Mouse (Mus musculus) hindbrain, embryonic 14.5 days (tissue): ENCODE measurements around the gene Syngr2. TPM values are rescaled to one million over a fixed set of nuclear protein-coding genes. Genes with fewer than 3 reads are reported as not detected.

Experiments used
- ATAC-seq: fragments of 200-750 bp; cut with Nextera tagmentation; 2 replicates; pipeline ENCODE4 v1.8.0; 2017; ENCODE audit warnings: moderate number of reproducible peaks, mild to moderate bottlenecking, moderate TSS enrichment, moderate library complexity; ENCODE audit not compliant: low FRiP score
- DNase-seq: peaks from one replicate; pipeline ENCODE4 v3.0.0-alpha.2; 2015; ENCODE audit warnings: low spot score
- H3K27ac ChIP-seq: fragments of 300-500 bp; sonication (generic); 2 replicates; pipeline ENCODE4 v1.5.1; 2014; ENCODE audit warnings: mild to moderate bottlenecking, moderate library complexity
- H3K27me3 ChIP-seq: fragments of 300-500 bp; sonication (generic); 2 replicates; pipeline ENCODE4 v1.6.1; 2014; ENCODE audit warnings: mild to moderate bottlenecking, low read length, mixed read lengths; ENCODE audit not compliant: control insufficient read depth, insufficient read depth
- H3K36me3 ChIP-seq: fragments of 300-500 bp; sonication (generic); replicated peaks from 2 replicates; pipeline ENCODE4 v1.6.1; 2014; ENCODE audit not compliant: control insufficient read depth, insufficient read depth
- H3K4me1 ChIP-seq: fragments of 300-500 bp; sonication (generic); replicated peaks from 2 replicates; pipeline ENCODE4 v1.6.1; 2014; ENCODE audit warnings: antibody characterized with exemption, low read length, mixed read lengths; ENCODE audit not compliant: control insufficient read depth, insufficient read depth
- H3K4me2 ChIP-seq: fragments of 300-500 bp; sonication (generic); replicated peaks from 2 replicates; pipeline ENCODE4 v1.6.1; 2014; ENCODE audit warnings: mild to moderate bottlenecking, moderate library complexity
- H3K4me3 ChIP-seq: fragments of 300-500 bp; sonication (generic); replicated peaks from 2 replicates; pipeline ENCODE4 v1.5.1; 2014; ENCODE audit warnings: mild to moderate bottlenecking, low read length
- H3K9ac ChIP-seq: fragments of 300-500 bp; sonication (generic); 2 replicates; pipeline ENCODE4 v1.6.1; 2014
- H3K9me3 ChIP-seq: fragments of 300-500 bp; sonication (generic); 2 replicates; pipeline ENCODE4 v1.6.1; 2016; ENCODE audit warnings: low read length; ENCODE audit not compliant: control insufficient read depth
- WGBS: fragments of 180-500 bp; shearing (Covaris S2); extraction: QIAGEN DNeasy Blood & Tissue Kit; methylation state at CpG from one replicate; pipeline ENCODE4 v1.1.7; 2014; 5-methylcytosine and 5-hydroxymethylcytosine counted together
- polyA plus RNA-seq: library from polyadenylated mRNA; unstranded; fragments of >200 nt; fragmentation: Nextera tagmentation; extraction: Ambion mirVana; gene quantifications from 2 replicates; pipeline ENCODE4 v1.2.1, GENCODE M21; 2014

Gene Syngr2
- polyA plus RNA-seq, 1 experiment from 2014 or later: 17.6 TPM

DNA sequence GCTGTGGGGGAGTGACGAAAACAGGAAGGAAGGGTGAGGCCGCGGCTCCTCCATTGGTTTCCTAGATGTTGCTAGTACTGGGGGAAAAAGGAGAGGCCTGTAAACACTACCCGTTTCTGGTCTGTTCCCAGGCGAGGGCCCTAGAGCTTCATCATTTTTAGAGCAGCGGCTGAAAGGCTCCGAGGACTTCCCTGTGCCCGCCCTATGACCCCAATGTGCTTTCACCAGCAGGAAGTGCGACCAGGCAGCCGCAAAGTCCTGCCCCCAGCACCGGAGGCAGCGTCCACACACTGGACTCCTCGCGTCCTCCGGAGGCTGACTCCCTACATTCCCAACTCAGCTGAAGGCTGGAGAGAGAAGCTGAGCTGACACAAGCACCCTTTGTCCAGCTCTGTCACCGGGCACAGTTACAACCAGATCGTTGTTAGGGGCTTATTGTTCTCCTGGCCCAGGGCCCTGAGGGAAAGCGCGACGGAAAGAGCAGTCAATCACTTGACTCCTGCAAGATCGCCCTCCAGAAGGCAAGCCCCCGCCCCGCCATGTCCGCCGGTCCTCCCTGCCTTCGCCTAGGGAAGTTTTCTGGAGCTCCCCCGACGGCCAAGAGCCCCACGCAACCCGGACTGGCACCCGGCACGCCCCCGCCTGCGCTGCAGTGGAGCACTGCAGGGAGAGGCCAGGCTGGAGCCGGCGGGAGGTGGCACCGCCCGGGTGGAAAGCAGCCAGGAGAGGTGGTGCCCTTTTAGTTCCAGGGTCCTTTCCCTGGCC is 29.9 kb upstream of the Syngr2 start:
- Histone ChIP-seq H3K27me3 (peaks cover 38% of the 10 kb centered on the region), H3K4me1 (peaks cover 27% of the 10 kb centered on the region), H3K9me3 (no peaks in the 10 kb centered on the region), H3K4me3 (peak overlapping the region; percentile 24), H3K4me2 (peak overlapping the region; percentile 54), H3K36me3 (no peaks in the 10 kb centered on the region), H3K27ac (peak overlapping the region; percentile 74), H3K9ac (peak overlapping the region; percentile 40)
- 5% methylated on average over 38 of the region's 38 CpGs for WGBS
- ATAC-seq: peak; percentile 45; the same call in 1 of the 2 replicates
- peak; percentile 56 for DNase-seq

- H3K27ac ChIP-seq: peak overlapping the region; percentile 74
- H3K9me3 ChIP-seq: no peaks in the 10 kb centered on the region
- H3K4me2 ChIP-seq: peak overlapping the region; percentile 54
- H3K27me3 ChIP-seq: peaks cover 38% of the 10 kb centered on the region
- peak overlapping the region; percentile 40; the same call in 1 of the 2 replicates for H3K9ac ChIP-seq
- 2% methylated on average over 17 of the region's 17 CpGs for WGBS
- H3K4me3 ChIP-seq: peak overlapping the region; percentile 24
- no peaks in the 10 kb centered on the region for H3K36me3 ChIP-seq
- H3K4me1 ChIP-seq: peaks cover 27% of the 10 kb centered on the region
- ATAC-seq (peak; percentile 2; the same call in 1 of the 2 replicates), DNase-seq (no peak)
Observed at GRCm38 (mm10) chr11:117780199-117780515, 29.3 kb upstream of the Syngr2 start.

DNA sequence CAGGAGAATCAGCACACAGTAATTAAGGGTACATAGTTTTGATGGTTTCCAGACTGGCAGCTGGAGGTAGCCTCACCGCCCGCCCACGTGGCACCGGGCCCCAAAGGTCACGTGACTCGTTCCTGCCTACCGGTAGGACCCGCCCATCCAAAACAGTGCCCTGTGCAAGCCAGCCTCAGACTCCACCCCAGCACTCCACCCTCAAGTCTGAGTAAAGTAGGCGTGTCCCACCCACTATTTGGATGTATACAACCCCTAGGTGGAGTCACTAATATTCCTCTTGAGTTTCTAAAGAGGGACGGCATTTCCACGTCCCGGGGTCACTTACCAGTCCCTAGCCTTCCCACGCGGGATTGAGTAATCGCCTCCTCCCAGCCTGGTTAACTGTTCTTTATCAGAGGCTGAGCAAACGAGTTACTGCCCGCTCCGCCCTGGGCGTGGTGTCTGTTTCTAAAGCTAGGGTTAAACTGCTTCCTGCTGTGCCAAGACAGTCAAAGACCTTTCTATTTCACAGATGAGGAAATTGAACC is 28.8 kb upstream of the Syngr2 start:
- H3K27ac ChIP-seq: peak overlapping the region; percentile 74; the same call in 1 of the 2 replicates
- 7% methylated on average over 19 of the region's 19 CpGs for WGBS
- 0 out of 2 replicates have a peak overlapping the region, but pooled peaks have one; percentile 40 for H3K9ac ChIP-seq

GRCm38 (mm10) chr11:117781199-117781821 is 28.2 kb upstream of the Syngr2 start:
- H3K27me3 ChIP-seq: peaks cover 38% of the 10 kb centered on the region
- DNase-seq (no peak), ATAC-seq (no peak)
- H3K4me2 ChIP-seq: peak overlapping the region; percentile 54
- H3K4me1 ChIP-seq: peaks cover 27% of the 10 kb centered on the region
- H3K36me3 ChIP-seq: no peaks in the 10 kb centered on the region
- WGBS: 29% methylated on average over 18 of the region's 18 CpGs
- H3K4me3 ChIP-seq: peak overlapping the region; percentile 24; the same call in 1 of the 2 replicates
- peak overlapping the region; percentile 12; the same call in 1 of the 2 replicates for H3K27ac ChIP-seq
- H3K9me3 ChIP-seq: no peaks in the 10 kb centered on the region
- no peak overlapping the region for H3K9ac ChIP-seq

More for the DNA sequence above, 28.8 kb upstream of the Syngr2 start:
- Histone ChIP-seq H3K9me3 (no peaks in the 10 kb centered on the region), H3K4me1 (peaks cover 27% of the 10 kb centered on the region), H3K4me2 (peak overlapping the region; percentile 54), H3K4me3 (peak overlapping the region; percentile 24), H3K27me3 (peaks cover 38% of the 10 kb centered on the region), H3K36me3 (no peaks in the 10 kb centered on the region)
- DNase-seq (no peak), ATAC-seq (0 out of 2 replicates have a peak, but pooled peaks have one; percentile 3)

DNA sequence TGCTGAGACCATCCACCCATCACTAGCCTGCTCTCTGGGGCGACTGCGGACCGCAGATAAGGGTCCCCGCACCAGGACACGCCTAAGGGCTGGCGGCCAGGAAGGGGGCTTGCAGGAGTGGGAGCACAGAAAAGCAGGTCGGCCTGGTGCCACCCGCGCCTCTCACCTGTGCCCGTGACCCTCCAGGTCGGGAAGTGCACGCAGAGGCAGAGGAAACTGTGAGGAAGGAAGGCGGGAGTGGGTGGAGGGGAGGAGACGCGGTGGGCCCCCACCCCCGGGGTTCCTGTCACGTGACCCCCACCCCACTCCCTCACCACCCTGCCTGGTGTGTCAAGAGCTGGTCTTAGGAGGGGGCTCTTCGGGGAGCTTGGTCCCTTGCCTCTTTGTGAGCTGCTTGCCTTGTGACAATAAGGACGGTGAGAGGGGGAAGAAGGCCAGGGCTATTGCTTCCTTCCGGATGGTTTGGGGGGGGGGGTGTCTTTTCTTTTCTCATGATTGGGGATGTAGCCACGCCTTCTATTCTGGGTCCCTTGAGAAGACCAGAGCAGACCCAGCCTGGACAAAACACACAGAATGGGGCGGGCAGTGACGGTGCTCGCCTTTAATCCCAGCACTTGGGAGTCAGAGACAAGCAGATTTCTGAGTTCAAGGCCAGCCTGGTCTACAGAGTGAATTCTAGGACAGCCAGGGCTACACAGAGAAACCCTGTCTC is 27.3 kb upstream of the Syngr2 start, which contains the start of the genes Tmc8 and Tmc6:
TSS of gene Tmc8 (plus strand) at position 84 of the 712 bp plus-strand sequence.
TSS of gene Tmc6 (minus strand) at position 206 of the 712 bp plus-strand sequence.
- Histone ChIP-seq H3K4me3 (peak within 1 kb of the TSS; percentile 24), H3K4me1 (peaks cover 27% of the 10 kb centered on the region), H3K27me3 (peaks cover 38% of the 10 kb centered on the region), H3K9me3 (no peaks in the 10 kb centered on the region), H3K27ac (peak within 1 kb of the TSS; percentile 12; the same call in 1 of the 2 replicates), H3K36me3 (no peaks in the 10 kb centered on the region), H3K4me2 (peak within 1 kb of the TSS; percentile 54), H3K9ac (peak within 1 kb of the TSS; percentile 24)
- WGBS: 42% methylated on average over 24 of the region's 24 CpGs
- ATAC-seq (no peak), DNase-seq (no peak)

DNA sequence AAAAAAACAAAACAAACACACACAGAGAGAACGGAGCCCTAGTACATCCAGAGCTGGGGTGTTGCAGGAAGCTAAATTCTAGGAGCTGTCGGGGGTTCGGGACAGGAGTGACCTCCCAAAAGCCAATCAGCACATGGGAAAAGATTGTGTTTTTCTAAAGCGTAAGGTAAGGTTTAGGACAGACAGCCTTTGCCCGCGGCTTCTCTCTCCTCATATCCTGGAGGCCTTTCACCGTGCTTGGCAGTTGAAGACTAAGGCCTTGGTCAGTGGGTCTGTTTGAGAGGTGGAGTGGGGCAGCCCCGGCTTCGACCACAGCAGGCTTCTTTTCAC is 26.8 kb upstream of the Syngr2 start:
- Histone ChIP-seq H3K4me2 (peak overlapping the region; percentile 51), H3K27ac (no peak overlapping the region), H3K27me3 (peaks cover 38% of the 10 kb centered on the region), H3K9ac (peak overlapping the region; percentile 24), H3K4me3 (peak overlapping the region; percentile 19), H3K9me3 (no peaks in the 10 kb centered on the region), H3K4me1 (peaks cover 27% of the 10 kb centered on the region), H3K36me3 (no peaks in the 10 kb centered on the region)
- ATAC-seq (no peak), DNase-seq (no peak)
- WGBS: 59% methylated on average over 9 of the region's 9 CpGs

DNA sequence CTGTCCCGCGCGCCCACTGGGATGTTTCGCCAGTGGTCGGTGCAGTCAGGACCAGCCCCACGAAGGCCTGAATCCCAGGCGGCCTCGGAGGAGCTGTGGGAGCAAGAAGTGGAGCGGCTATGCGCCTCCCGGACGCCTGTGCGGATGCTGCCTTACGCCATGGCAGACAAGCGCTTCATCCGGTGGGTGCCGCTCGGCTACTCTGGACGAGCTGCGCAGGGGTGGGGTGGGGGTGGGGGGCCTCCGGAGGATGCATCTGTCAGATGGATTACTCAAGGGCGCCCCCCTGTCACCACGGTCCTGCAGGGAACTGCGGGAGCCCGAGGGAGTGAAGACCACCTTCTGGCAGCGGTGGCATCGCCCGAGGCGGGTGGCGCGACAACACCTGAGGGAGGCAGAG is 26.4 kb upstream of the Syngr2 start:
- peaks cover 38% of the 10 kb centered on the region for H3K27me3 ChIP-seq
- WGBS: 6% methylated on average over 28 of the region's 31 CpGs
- H3K4me1 ChIP-seq: peaks cover 27% of the 10 kb centered on the region

DNA sequence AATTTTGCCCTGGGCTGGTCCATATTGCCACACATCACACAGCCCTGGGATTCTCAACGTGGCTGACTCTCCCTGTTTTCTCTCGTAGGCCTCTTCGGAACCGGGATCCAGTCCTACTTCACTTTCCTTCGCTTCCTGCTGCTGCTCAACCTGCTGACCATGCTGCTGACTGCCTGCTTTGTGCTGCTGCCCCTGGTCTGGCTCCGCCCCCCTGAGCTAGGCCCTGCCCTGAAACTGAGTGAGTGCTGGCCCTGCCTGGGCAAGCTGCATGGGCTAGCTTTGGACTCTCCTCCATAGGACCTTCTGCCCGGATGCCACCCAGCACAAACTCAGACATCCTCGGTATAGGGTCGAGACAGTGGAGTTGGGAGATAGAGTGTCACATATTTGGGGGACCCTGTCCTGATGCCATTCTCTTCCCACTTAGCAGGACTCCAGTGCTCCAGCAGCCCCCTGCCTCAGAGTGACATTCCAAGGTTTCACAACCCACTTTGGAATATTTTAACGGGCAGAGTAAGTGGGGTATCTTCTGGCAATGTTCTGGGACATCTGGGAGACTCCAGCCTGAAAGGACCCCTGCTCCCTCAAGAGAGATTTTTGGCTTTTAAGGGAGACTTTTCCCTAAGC is 25.7 kb upstream of the Syngr2 start:
- no peaks in the 10 kb centered on the region for H3K9me3 ChIP-seq
- WGBS: 36% methylated on average over 10 of the region's 10 CpGs
- H3K4me3 ChIP-seq: peak overlapping the region; percentile 19; the same call in 1 of the 2 replicates
- H3K36me3 ChIP-seq: no peaks in the 10 kb centered on the region
- H3K27ac ChIP-seq: no peak overlapping the region
- H3K4me1 ChIP-seq: peaks cover 27% of the 10 kb centered on the region
- ATAC-seq: no peak
- H3K27me3 ChIP-seq: peaks cover 38% of the 10 kb centered on the region
- DNase-seq: no peak
- peak overlapping the region; percentile 51 for H3K4me2 ChIP-seq
- peak overlapping the region; percentile 24 for H3K9ac ChIP-seq

More for the DNA sequence above, 26.4 kb upstream of the Syngr2 start:
- Histone ChIP-seq H3K36me3 (no peaks in the 10 kb centered on the region), H3K9ac (peak overlapping the region; percentile 24), H3K4me2 (peak overlapping the region; percentile 51), H3K27ac (no peak overlapping the region), H3K4me3 (peak overlapping the region; percentile 19), H3K9me3 (no peaks in the 10 kb centered on the region)
- ATAC-seq: no peak
- DNase-seq: peak; percentile 64
